Comparison of ENCODE assay signal across 25 mouse cellular contexts in genomic region chr9:45952057-45952456, GRCm38 (mm10). TPM values are rescaled to one million over a fixed set of nuclear protein-coding genes. Genes with fewer than 3 reads are reported as not detected.
"Had no signal": no experiment of that assay in that cellular context is flagged by ENCODE, and none has a peak within 500 bp of the region (broad histone marks: within the 10 kb centered on the region; RNA-seq: fewer than 3 reads in every experiment).

No protein-coding gene starts in this region.

- ATAC-seq: hindbrain, postnatal 0 days; inflammation-experienced regulatory T-cells, adult 6 months; intestine, embryonic 15.5 days; liver, embryonic 12.5 days had no signal

- H3K4me3 ChIP-seq: heart, embryonic 15.5 days; hindbrain, embryonic 13.5 days; hindbrain, embryonic 15.5 days; intestine, embryonic 15.5 days; kidney, embryonic 15.5 days; limb, embryonic 13.5 days; liver, embryonic 12.5 days had no signal

- H3K27me3 ChIP-seq: heart, embryonic 13.5 days; heart, embryonic 15.5 days; hindbrain, embryonic 13.5 days; hindbrain, embryonic 15.5 days; intestine, embryonic 15.5 days; kidney, embryonic 15.5 days; limb, embryonic 13.5 days; limb, embryonic 15.5 days; liver, embryonic 12.5 days had no signal

- H3K9me3 ChIP-seq: heart, embryonic 13.5 days; heart, embryonic 15.5 days; hindbrain, embryonic 13.5 days; hindbrain, embryonic 15.5 days; intestine, embryonic 15.5 days; kidney, embryonic 15.5 days; limb, embryonic 13.5 days; limb, embryonic 15.5 days; liver, embryonic 12.5 days had no signal

- DNase-seq: gastrocnemius, postnatal 14 days; gastrocnemius, postnatal 36 days; heart, adult 18-20 months; heart, postnatal 14 days; heart, postnatal 36 days; kidney, adult 11 months; kidney, adult 2 months; kidney, adult 9 months; kidney, postnatal 14 days; kidney, postnatal 36 days; layer of hippocampus, adult 9-11 months; layer of hippocampus, postnatal 36 days; left cerebral cortex, postnatal 4 days had no signal

RNA-seq across cellular contexts. Expression of gene Tagln, which starts 16.2 kb away (rescaled TPM):
- total RNA-seq: hematopoietic stem cell, adult 5-6 weeks had no signal
